Mouse (Mus musculus) C2C12 (cell line): ENCODE measurements around the gene Syt5. TPM values are rescaled to one million over a fixed set of nuclear protein-coding genes. Genes with fewer than 3 reads are reported as not detected.
"Not testable (repeated sequence)": the region's sequence is repeated elsewhere in the genome, so short reads cannot be mapped to it uniquely, and the experiment has no call there.

Experiments
- H3K27me3 ChIP-seq: one replicate; pipeline ENCODE4 v1.6.1; 2011; ENCODE audit not compliant: control insufficient read depth, insufficient read depth, insufficient read length
- H3K36me3 ChIP-seq: one replicate; pipeline ENCODE4 v1.6.1; 2011; ENCODE audit not compliant: control insufficient read depth, insufficient read depth
- H3K4me3 ChIP-seq: one replicate; pipeline ENCODE4 v1.5.1; 2011; ENCODE audit warnings: mild to moderate bottlenecking, control low read depth; ENCODE audit not compliant: poor library complexity, insufficient read depth, severe bottlenecking
- H3K79me2 ChIP-seq: one replicate; pipeline ENCODE4 v1.6.1; 2011; ENCODE audit not compliant: control insufficient read depth, insufficient read depth
- H3K79me3 ChIP-seq: one replicate; pipeline ENCODE4 v1.6.1; 2011; ENCODE audit warnings: low read depth, control low read depth
- H3ac ChIP-seq: one replicate; pipeline ENCODE3; 2011; ENCODE audit warnings: low read depth; ENCODE audit not compliant: control insufficient read depth, insufficient read length
- CEBPB ChIP-seq: IDR thresholded peaks from one replicate; pipeline ENCODE4 v1.6.1; 2011; ENCODE audit warnings: low read depth, mild to moderate bottlenecking, control low read depth, moderate library complexity
- CTCF ChIP-seq: IDR thresholded peaks from one replicate; pipeline ENCODE4 v1.5.1; 2011; ENCODE audit not compliant: control insufficient read depth, insufficient read depth, insufficient read length
- FOSL1 ChIP-seq: IDR thresholded peaks from one replicate; pipeline ENCODE4 v1.8.0; 2011; ENCODE audit warnings: mild to moderate bottlenecking, low read length; ENCODE audit not compliant: poor library complexity, insufficient read depth, severe bottlenecking
- MAX ChIP-seq: IDR thresholded peaks from one replicate; pipeline ENCODE4 v1.6.1; 2011; ENCODE audit warnings: mild to moderate bottlenecking, control low read depth
- MYOD1 ChIP-seq: IDR thresholded peaks from one replicate; pipeline ENCODE4 v1.6.1; 2011; ENCODE audit warnings: low read depth; ENCODE audit not compliant: control insufficient read depth, insufficient read length
- MYOG ChIP-seq: IDR thresholded peaks from one replicate; pipeline ENCODE4 v1.6.1; 2011; ENCODE audit not compliant: control insufficient read depth, insufficient read length; ENCODE audit errors: extremely low read depth
- USF1 ChIP-seq: IDR thresholded peaks from one replicate; pipeline ENCODE4 v1.6.1; 2011; ENCODE audit warnings: low read depth, mild to moderate bottlenecking, control low read depth, moderate library complexity
- polyA plus RNA-seq: library from polyadenylated mRNA; unstranded; fragments of >200 nt; fragmentation: generic; extraction: Trizol; gene quantifications from one replicate; pipeline ENCODE4 v1.2.1, GENCODE M21; 2012; ENCODE audit warnings: missing spikeins

Syt5 gene
- polyA plus RNA-seq, 1 experiment = 0.11 TPM

DNA sequence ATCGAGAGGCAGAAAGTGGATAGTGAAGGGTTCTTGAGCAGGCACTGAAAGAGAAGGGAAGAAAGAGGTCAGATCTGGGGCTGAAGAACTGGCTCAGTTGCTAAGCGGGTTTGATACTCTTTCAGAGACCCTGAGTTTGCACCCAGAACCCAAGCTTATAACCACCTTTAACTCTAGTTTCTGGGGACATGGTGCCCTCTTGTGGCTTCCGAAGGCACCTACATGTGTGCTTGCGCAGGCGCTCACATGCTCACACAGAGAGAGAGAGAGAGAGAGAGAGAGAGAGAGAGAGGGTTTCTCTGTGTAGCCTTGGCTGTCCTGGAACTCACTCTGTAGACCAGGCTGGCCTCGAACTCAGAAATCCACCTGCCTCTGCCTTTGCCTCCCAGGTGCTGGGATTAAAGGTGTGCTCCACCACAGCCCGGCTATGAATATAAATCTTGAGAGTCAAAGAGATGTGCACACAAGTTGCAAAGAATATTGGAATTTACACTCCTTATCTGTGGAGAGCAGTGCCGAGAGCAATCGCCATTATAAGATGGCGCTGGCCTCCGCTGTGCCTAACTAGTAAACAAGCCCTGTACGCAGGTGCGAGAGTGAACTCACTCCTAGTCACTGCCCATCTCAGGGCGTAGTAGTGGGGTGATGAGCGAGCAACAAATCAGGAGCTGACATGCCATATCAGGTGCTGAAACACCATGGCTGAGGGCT lies 23.0 kb downstream of the Syt5 start, which contains the start of gene Tnni3:
TSS of gene Tnni3 (minus strand) at position 18 of the 711 bp plus-strand sequence.
- H3K4me3 ChIP-seq, H3ac ChIP-seq, H3K36me3 ChIP-seq, H3K27me3 ChIP-seq, H3K79me2 ChIP-seq, H3K79me3 ChIP-seq: not testable (repeated sequence)
- peak; percentile 13 for TF ChIP-seq CTCF

DNA sequence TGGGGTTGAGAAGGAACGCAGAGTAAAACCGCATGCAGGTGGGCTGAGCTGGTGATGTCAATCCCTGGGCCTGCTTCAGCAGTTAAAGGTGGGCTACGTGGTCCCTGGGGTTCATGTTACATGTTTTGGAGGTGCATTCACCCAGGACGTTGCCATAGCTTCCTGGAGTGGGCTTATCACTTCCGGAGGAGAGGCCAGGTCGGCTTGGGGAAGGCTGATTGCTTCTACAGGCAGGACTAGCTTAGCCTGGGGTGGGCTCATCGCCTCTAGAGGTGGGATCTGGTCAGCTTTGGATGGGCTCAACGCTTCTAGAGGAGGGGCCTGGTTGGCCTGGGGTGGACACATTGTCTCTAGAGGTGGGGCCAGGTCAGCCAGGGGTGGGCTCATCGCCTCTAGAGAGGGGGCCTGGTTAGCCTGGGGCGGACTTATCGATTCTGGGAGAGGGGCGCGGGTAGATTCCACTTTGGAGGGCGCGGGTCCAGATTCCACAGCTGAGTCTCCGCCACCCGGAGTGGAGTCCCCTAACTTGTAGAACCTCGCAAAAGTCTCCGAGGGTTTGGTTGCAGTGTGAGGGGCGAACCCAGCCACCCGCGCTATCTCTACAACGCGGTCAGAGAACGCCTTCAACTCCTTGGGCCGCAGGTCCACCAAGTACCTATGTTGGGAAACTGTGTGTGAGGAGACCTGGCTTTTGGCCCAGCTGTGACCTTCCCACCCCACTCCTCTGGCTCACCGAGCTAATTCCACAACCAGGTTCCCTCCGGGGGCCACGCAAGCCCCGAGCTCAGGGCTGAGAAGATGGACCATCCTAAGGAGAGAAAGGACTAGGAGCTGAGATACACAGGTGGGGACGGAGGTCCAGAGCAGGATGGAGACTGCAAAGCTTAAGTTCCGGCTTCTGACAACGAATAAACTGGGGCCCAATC lies 23.9 kb downstream of the Syt5 start:
- no peaks in the 10 kb centered on the region for H3K79me3 ChIP-seq
- TF ChIP-seq MYOG (no peak), MYOD1 (no peak), CTCF (no peak), FOSL1 (no peak), CEBPB (no peak), USF1 (no peak), MAX (no peak)
- no peaks in the 10 kb centered on the region for H3K79me2 ChIP-seq
- H3K27me3 ChIP-seq = no peaks in the 10 kb centered on the region
- H3K36me3 ChIP-seq = no peaks in the 10 kb centered on the region
- no peak overlapping the region for H3K4me3 ChIP-seq
- H3ac ChIP-seq = no peak overlapping the region

DNA sequence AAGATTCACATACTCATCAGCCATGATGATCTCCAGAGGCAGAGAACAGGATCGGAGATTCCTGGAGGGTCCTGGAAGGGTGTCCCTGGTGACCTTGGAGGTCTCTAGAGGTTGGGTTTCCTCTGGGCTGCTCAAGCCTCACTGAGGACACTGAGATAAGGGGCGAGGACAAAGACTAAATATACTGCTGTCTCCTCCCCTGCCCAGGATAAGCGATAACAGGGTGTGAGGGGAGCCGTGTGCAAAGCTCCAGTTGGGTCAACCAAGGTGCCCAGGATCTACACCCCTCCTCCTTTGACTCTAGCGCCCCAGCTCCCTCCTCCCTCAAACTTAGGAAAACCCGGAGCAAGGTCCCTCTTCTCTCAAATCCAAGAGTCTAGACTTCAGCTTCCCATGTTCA lies 25.0 kb downstream of the Syt5 start:
- no peak overlapping the region for H3ac ChIP-seq
- TF ChIP-seq CEBPB (no peak), MAX (no peak), MYOG (no peak), USF1 (no peak), FOSL1 (no peak), MYOD1 (no peak), CTCF (no peak)
- H3K4me3 ChIP-seq = no peak overlapping the region
- H3K79me3 ChIP-seq = no peaks in the 10 kb centered on the region
- no peaks in the 10 kb centered on the region for H3K36me3 ChIP-seq
- H3K27me3 ChIP-seq = no peaks in the 10 kb centered on the region
- H3K79me2 ChIP-seq = no peaks in the 10 kb centered on the region

DNA sequence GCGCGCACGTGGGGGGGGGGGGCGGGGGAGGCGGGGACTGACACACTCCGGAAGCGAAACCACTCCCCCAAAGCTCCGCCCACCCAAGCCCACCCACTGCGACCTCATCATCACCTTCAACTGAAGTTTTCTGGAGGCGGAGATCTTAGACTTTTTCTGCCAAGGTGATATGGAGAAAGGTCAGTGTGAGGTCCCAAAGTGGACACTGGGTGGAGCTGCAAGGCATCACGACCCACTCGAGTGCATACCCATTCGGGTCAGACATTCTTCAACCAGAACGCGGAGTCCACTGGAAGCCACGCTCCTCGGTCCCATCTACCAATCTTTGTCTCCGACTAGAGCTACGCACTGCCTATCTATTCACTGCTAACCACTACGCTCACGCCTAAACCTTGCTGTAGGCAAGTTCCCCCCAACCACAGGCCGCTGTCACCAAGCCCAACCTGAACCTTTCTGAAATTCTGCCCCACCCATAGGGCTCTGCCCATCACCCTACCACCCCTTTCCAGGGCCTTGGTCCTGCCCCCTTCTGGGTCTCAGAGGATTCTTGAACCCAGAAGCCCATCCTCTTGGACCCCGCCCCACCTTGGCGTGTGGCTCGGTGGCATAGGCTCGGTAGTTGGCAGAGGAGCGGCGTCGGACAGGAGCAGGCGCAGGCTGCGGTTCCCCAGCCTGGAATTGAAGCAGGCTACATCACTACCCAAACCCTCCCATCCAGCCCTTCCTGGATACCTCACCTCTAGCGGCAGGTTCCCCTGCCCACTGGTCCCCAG lies 25.9 kb downstream of the Syt5 start:
- Histone ChIP-seq H3K79me2 (no peaks in the 10 kb centered on the region), H3K4me3 (no peak overlapping the region), H3K79me3 (no peaks in the 10 kb centered on the region), H3K27me3 (no peaks in the 10 kb centered on the region), H3K36me3 (no peaks in the 10 kb centered on the region), H3ac (no peak overlapping the region)
- TF ChIP-seq MAX = no peak
- TF ChIP-seq CEBPB = no peak
- TF ChIP-seq CTCF = no peak
- no peak for TF ChIP-seq MYOG
- no peak for TF ChIP-seq FOSL1
- no peak for TF ChIP-seq USF1
- no peak for TF ChIP-seq MYOD1

DNA sequence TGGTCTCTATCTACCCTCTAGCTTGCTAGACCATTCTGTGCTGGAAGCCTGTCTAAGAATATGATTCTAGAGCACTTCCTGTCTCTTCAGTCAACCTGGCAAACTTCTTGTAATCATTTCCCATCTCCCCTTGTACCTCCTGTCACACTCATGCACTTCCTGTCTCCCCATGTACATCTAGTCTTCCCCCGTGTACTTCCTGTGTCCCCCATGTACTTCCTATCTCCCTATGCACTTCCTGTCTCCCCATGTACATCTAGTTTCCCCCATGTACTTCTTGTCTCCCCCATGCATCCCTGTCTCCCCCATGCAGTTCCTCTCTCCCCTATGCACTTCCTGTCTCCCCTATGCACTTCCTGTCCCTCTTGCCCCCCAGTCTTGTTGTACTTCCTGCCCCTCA lies 28.9 kb downstream of the Syt5 start:
- no peaks in the 10 kb centered on the region for H3K79me3 ChIP-seq
- TF ChIP-seq USF1 = no peak
- TF ChIP-seq MYOG = no peak
- no peak for TF ChIP-seq MYOD1
- TF ChIP-seq CTCF = no peak
- no peak for TF ChIP-seq MAX
- TF ChIP-seq FOSL1 = no peak
- no peak for TF ChIP-seq CEBPB
- H3K4me3 ChIP-seq = no peak overlapping the region
- H3ac ChIP-seq = no peak overlapping the region
- no peaks in the 10 kb centered on the region for H3K36me3 ChIP-seq
- no peaks in the 10 kb centered on the region for H3K27me3 ChIP-seq
- no peaks in the 10 kb centered on the region for H3K79me2 ChIP-seq
